ENCODE assay signal across 9 mouse cellular contexts in genomic region chr4:45965737-45966447, GRCm38 (mm10). TPM values are rescaled to one million over a fixed set of nuclear protein-coding genes. Genes with fewer than 3 reads are reported as not detected.
DNase-seq lines count a peak whose midpoint lies in the region; ATAC-seq and TF ChIP-seq lines count a peak whose summit lies in the region.
"Had no signal": no experiment of that assay in that cellular context is flagged by ENCODE, and none has a peak within 500 bp of the region (broad histone marks: within the 10 kb centered on the region; RNA-seq: fewer than 3 reads in every experiment).

No protein-coding gene starts in this region.

- no peak overlapping the region for H3K9ac ChIP-seq in forebrain, postnatal 0 days
- H3K9ac ChIP-seq: embryonic facial prominence, embryonic 15.5 days had no signal

- no peak overlapping the region for H3K4me3 ChIP-seq in forebrain, postnatal 0 days (ENCODE audit: low read depth, low read length)
- H3K4me3 ChIP-seq: embryonic facial prominence, embryonic 15.5 days had no signal

- no peak overlapping the region for H3K27ac ChIP-seq in forebrain, postnatal 0 days (ENCODE audit: low read depth, low read length)
- H3K27ac ChIP-seq: embryonic facial prominence, embryonic 15.5 days had no signal

- no peak for ATAC-seq in erythroid progenitor cell, adult 5-6 weeks (replicated peaks; ENCODE audit: low FRiP score, poor library complexity, severe bottlenecking)
- no peak for ATAC-seq in forebrain, postnatal 0 days

- no peaks in the 10 kb centered on the region for H3K9me3 ChIP-seq in forebrain, postnatal 0 days (ENCODE audit: low read length)
- H3K9me3 ChIP-seq: embryonic facial prominence, embryonic 15.5 days had no signal

- H3K4me2 ChIP-seq in forebrain, postnatal 0 days (ENCODE audit: low read depth): no peak overlapping the region
- H3K4me2 ChIP-seq: embryonic facial prominence, embryonic 15.5 days had no signal

- WGBS in forebrain, postnatal 0 days: 37% methylated on average over 13 of the region's 13 CpGs

- no peaks in the 10 kb centered on the region for H3K27me3 ChIP-seq in forebrain, postnatal 0 days (ENCODE audit: insufficient read depth, low read length)
- H3K27me3 ChIP-seq: embryonic facial prominence, embryonic 15.5 days had no signal

- no peaks in the 10 kb centered on the region for H3K4me1 ChIP-seq in forebrain, postnatal 0 days (ENCODE audit: insufficient read depth)

- TF ChIP-seq CTCF in forebrain, postnatal 0 days (IDR thresholded peaks at IDR 0.05; ENCODE audit: low read depth): no peak

- peak; percentile 24 for DNase-seq in adrenal gland, adult 2 months
- DNase-seq in adrenal gland, postnatal 4 days (ENCODE audit: low spot score in 2 of 2): no peak
- DNase-seq in heart, adult 8-10 months (ENCODE audit: low spot score): peak; percentile 73
- DNase-seq in kidney, postnatal 10 days: peak; percentile 74
- DNase-seq in lung, postnatal 25 days (ENCODE audit: low spot score): peak; percentile 71
- DNase-seq in left cerebral cortex, adult 18-20 months (ENCODE audit: low spot score in 2 of 2): no peak
- DNase-seq in forebrain, postnatal 0 days: no peak

- H3K36me3 ChIP-seq in forebrain, postnatal 0 days (ENCODE audit: insufficient read depth): no peaks in the 10 kb centered on the region
- H3K36me3 ChIP-seq: embryonic facial prominence, embryonic 15.5 days had no signal

RNA-seq across cellular contexts. Expression of gene Tdrd7, which starts 0.8 kb away (rescaled TPM):
- 10 to 100 TPM; 22.5 to 30.1 TPM for total RNA-seq in adrenal gland, adult 2 months (2021)
- polyA plus RNA-seq in adrenal gland, adult 2 months (2012; rRNA removed): 5.4 and 5.6 TPM in 2 replicates
- total RNA-seq in adrenal gland, postnatal 4 days (2021): 10 to 100 TPM; 20.9 to 22.5 TPM
- total RNA-seq in heart, adult 8-10 months (2022): 10 to 100 TPM in 3 of 4 experiments, 1 to 10 TPM in 1; 9.2 to 12.1 (median 10.1) TPM
- total RNA-seq in left cerebral cortex, adult 18-20 months (2021): 10 to 100 TPM; 33.6 to 34.1 TPM
- total RNA-seq in erythroid progenitor cell, adult 5-6 weeks (2015; ENCODE audit: low replicate concordance): 38.1 and 45.8 TPM in 2 replicates
- total RNA-seq in erythroid progenitor cell, adult 5-6 weeks (2017; ENCODE audit: low replicate concordance): 8.7 and 10.7 TPM in 2 replicates
- total RNA-seq in forebrain, postnatal 0 days (2014; rRNA removed): 27.9 and 39.1 TPM in 2 replicates
- polyA plus RNA-seq in forebrain, postnatal 0 days (2015; fragmentation: Nextera tagmentation; extraction: Ambion mirVana): 15.1 and 21.3 TPM in 2 replicates

Comparison
In these comparisons a context has a peak if more than half of its experiments do, and no peak if none do; other contexts are left out.
1. DNase-seq: peak in adrenal gland, adult 2 months (single experiment), heart, adult 8-10 months (single experiment), kidney, postnatal 10 days (single experiment) and lung, postnatal 25 days (single experiment); none in adrenal gland, postnatal 4 days (0 of 2), left cerebral cortex, adult 18-20 months (0 of 2) and forebrain, postnatal 0 days (single experiment).